Mouse (Mus musculus) ES-E14 (cell line): Measurements from ENCODE around the gene Nxph1. TPM values are rescaled to one million over a fixed set of nuclear protein-coding genes. Genes with fewer than 3 reads are reported as not detected.

Source experiments
- DNase-seq: peaks from one replicate; pipeline ENCODE4 v3.0.0-alpha.2; 2013; ENCODE audit warnings: low read depth, low spot score
- H3K27ac ChIP-seq: 2 replicates; pipeline ENCODE4 v1.5.1; 2012; ENCODE audit warnings: low read depth, mild to moderate bottlenecking, low read length, moderate library complexity, mixed read lengths; ENCODE audit not compliant: poor library complexity, insufficient read depth, severe bottlenecking
- H3K36me3 ChIP-seq: 2 replicates; pipeline ENCODE4 v1.6.1; 2012; ENCODE audit warnings: mild to moderate bottlenecking, low read length, moderate library complexity, mixed read lengths; ENCODE audit not compliant: control insufficient read depth, poor library complexity, insufficient read depth, severe bottlenecking
- H3K4me1 ChIP-seq, 2 experiments: fragments of 150-350 bp in 1 of 2; sonication (generic) in 1 of 2; 2 replicates each; pipeline ENCODE4 v1.6.1; 2012; ENCODE audit warnings: low read length in 2 of 2, mild to moderate bottlenecking in 1 of 2, mixed read lengths in 1 of 2; ENCODE audit not compliant: control insufficient read depth in 2 of 2, insufficient read depth in 2 of 2, poor library complexity in 1 of 2
- H3K4me3 ChIP-seq, 2 experiments: fragments of 150-350 bp in 1 of 2; sonication (generic) in 1 of 2; 2 replicates each; pipeline ENCODE4 v1.5.1; 2012; ENCODE audit warnings: low read length in 2 of 2, low read depth in 1 of 2, mild to moderate bottlenecking in 1 of 2, mixed read lengths in 1 of 2; ENCODE audit not compliant: insufficient read depth in 1 of 2, poor library complexity in 1 of 2, severe bottlenecking in 1 of 2
- H3K9ac ChIP-seq: 2 replicates; pipeline ENCODE4 v1.6.1; 2012; ENCODE audit warnings: low read depth, mild to moderate bottlenecking, low read length, mixed read lengths; ENCODE audit not compliant: poor library complexity, insufficient read depth, severe bottlenecking
- H3K9me3 ChIP-seq: fragments of 150-350 bp; sonication (generic); 2 replicates; pipeline ENCODE4 v1.6.1; 2012; ENCODE audit warnings: low read depth, mild to moderate bottlenecking, low read length; ENCODE audit not compliant: control insufficient read depth, insufficient read depth
- CHD2 ChIP-seq: IDR thresholded peaks from 2 replicates; pipeline ENCODE4 v1.6.1; 2014; ENCODE audit warnings: mild to moderate bottlenecking, low read depth, low read length, inconsistent platforms
- HCFC1 ChIP-seq: IDR thresholded peaks from 2 replicates; pipeline ENCODE4 v1.6.1; 2012; ENCODE audit warnings: low read length, inconsistent platforms, borderline replicate concordance; ENCODE audit not compliant: insufficient read depth
- MAFK ChIP-seq: IDR thresholded peaks from 2 replicates; pipeline ENCODE4 v1.6.1; 2014; ENCODE audit warnings: mild to moderate bottlenecking, low read depth, low read length, inconsistent platforms; ENCODE audit not compliant: insufficient read depth
- ZC3H11A ChIP-seq: IDR thresholded peaks from 2 replicates; pipeline ENCODE4 v1.6.1; 2012; ENCODE audit warnings: low read depth, mild to moderate bottlenecking, inconsistent platforms, low read length, borderline replicate concordance
- ZNF384 ChIP-seq: IDR thresholded peaks from 2 replicates; pipeline ENCODE4 v1.6.1; 2012; ENCODE audit warnings: low read depth, low read length, inconsistent platforms
- in situ Hi-C, 2 experiments: fragments of 600-800 bp; cut with MboI; formaldehyde crosslinking; loops; one replicate each; pipeline ENCODE4 v1.15.1; 2025; ENCODE audit warnings: low sequenced_read_pairs in 2 of 2, inconsistent platforms in 1 of 2; ENCODE audit not compliant: unreplicated experiment in 2 of 2
- total RNA-seq: library from RNA; depleted of rRNA; stranded (reverse); fragments of 300-350 nt; gene quantifications from 2 replicates; pipeline ENCODE4 v1.2.3, GENCODE M21; 2012

The Nxph1 gene
- total RNA-seq, 1 experiment = not detected

DNA sequence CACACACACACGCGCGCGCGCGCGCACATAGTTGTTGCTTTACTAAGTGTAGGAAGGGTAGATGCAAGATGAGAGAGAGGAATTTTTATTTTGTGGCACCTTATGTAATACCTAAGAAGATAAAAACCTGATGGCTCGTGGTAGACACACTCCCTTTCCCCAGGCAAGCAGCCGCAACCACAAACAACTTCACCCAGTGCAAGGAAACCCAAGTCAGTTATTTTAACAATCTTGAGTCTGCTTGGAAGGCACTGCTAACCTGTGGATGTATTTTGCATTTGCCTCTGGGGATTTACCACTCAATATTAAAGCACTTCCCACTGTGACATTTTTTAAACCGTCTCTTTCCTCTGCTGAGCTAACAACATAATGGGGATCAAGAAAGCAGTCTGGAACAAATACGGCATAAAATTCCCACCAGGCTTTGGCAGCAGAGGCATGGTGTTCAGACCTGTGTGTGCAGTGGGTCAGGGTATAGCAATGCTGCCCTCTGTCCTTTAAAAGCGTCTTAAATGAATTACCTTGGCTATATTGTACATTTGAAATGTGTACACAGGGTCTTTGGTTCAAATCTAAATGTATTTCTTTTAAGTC, 176.2 kb downstream of the Nxph1 start:
- H3K9me3 ChIP-seq = no peaks in the 10 kb centered on the region
- H3K4me3 ChIP-seq = no peak overlapping the region
- H3K4me1 ChIP-seq = no peaks in the 10 kb centered on the region
- H3K27ac ChIP-seq = no peak overlapping the region
- DNase-seq = no peak
- in situ Hi-C loops = no loop called here
- TF ChIP-seq MAFK (no peak), ZC3H11A (no peak), CHD2 (no peak), ZNF384 (no peak), HCFC1 (no peak)
- H3K36me3 ChIP-seq = no peaks in the 10 kb centered on the region
- no peak overlapping the region for H3K9ac ChIP-seq

- DNase-seq = no peak
- Histone ChIP-seq H3K4me3 (no peak overlapping the region), H3K9ac (no peak overlapping the region), H3K9me3 (no peaks in the 10 kb centered on the region), H3K4me1 (no peaks in the 10 kb centered on the region), H3K27ac (no peak overlapping the region), H3K36me3 (no peaks in the 10 kb centered on the region)
- no peak for TF ChIP-seq HCFC1
- no peak for TF ChIP-seq ZC3H11A
- no peak for TF ChIP-seq ZNF384
- TF ChIP-seq CHD2 = no peak
- TF ChIP-seq MAFK = no peak
- in situ Hi-C loops = no loop called here
Measured at GRCm38 (mm10) chr6:9133589-9134279, 185.5 kb downstream of the Nxph1 start.

- H3K4me1 ChIP-seq = no peaks in the 10 kb centered on the region
- no peak overlapping the region for H3K4me3 ChIP-seq
- in situ Hi-C loops = no loop called here
- H3K36me3 ChIP-seq = no peaks in the 10 kb centered on the region
- no peak overlapping the region for H3K27ac ChIP-seq
- no peaks in the 10 kb centered on the region for H3K9me3 ChIP-seq
- H3K9ac ChIP-seq = no peak overlapping the region
- TF ChIP-seq MAFK (no peak), ZNF384 (no peak), HCFC1 (no peak), ZC3H11A (no peak), CHD2 (no peak)
- DNase-seq = no peak
Measured at GRCm38 (mm10) chr6:9147966-9148365, 199.7 kb downstream of the Nxph1 start.

GRCm38 (mm10) chr6:9149791-9150190, 201.6 kb downstream of the Nxph1 start:
- DNase-seq = no peak
- TF ChIP-seq ZNF384 (no peak), MAFK (no peak), ZC3H11A (no peak), HCFC1 (no peak)

More at GRCm38 (mm10) chr6:9149791-9150190, 201.6 kb downstream of the Nxph1 start:
- no peaks in the 10 kb centered on the region for H3K4me1 ChIP-seq
- no peaks in the 10 kb centered on the region for H3K36me3 ChIP-seq
- in situ Hi-C loops = no loop called here
- no peak overlapping the region for H3K27ac ChIP-seq
- H3K9ac ChIP-seq = no peak overlapping the region
- H3K4me3 ChIP-seq = no peak overlapping the region
- no peaks in the 10 kb centered on the region for H3K9me3 ChIP-seq
